Mouse (Mus musculus) gastrocnemius, postnatal 14 days (tissue): ENCODE measurements around the gene Rdh9. TPM values are rescaled to one million over a fixed set of nuclear protein-coding genes. Genes with fewer than 3 reads are reported as not detected.
A peak's percentile ranks its signal among the peaks of the same experiment; 100 is the strongest.

Experiments used
- DNase-seq: peaks from one replicate; pipeline ENCODE4 v3.0.0; 2021; ENCODE audit warnings: mixed read lengths
- intact Hi-C: fragments of 180-260 bp; cut with DNase I; formaldehyde crosslinking; loops from one replicate; pipeline ENCODE4 v1.15.1; 2025; ENCODE audit warnings: low total_unique reads
- long read RNA-seq, 2 experiments: library from polyadenylated mRNA; stranded (forward); transcript quantifications; one replicate each; pipeline ENCODE4 v2.0.0; 2021
- total RNA-seq, 2 experiments: library from RNA; stranded (reverse); gene quantifications; 2 replicates each; pipeline ENCODE4 v1.2.3; 2021

The Rdh9 gene
- total RNA-seq: under 1 TPM in 1 of 2 experiments, not detected in 1; 0.24 TPM
- long read RNA-seq, experiment 1: 0 reads
- long read RNA-seq, experiment 2: 0 reads

DNA sequence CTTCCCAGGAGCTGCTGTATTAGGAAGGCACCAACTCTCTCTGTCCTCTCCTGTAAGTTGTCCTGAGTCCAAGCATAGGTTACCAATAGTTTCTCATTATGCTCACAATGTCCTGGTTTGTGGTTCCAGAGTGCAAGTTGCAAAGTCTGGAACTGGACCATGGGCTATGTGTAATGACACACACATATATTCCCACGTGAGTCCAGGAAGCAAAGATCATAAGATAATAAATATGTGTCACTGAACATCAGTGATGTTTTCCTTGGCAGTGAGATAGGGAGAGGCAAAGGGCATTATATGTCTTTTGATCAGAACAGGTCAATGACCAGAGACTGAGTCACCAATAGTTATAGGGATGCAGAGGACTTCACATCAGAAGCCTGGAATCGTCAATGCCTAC lies at the start of gene Rdh9:
Gene Rdh9 (plus strand): TSS at position 376 of the 400 bp plus-strand sequence.
- intact Hi-C loops: no loop called here

DNA sequence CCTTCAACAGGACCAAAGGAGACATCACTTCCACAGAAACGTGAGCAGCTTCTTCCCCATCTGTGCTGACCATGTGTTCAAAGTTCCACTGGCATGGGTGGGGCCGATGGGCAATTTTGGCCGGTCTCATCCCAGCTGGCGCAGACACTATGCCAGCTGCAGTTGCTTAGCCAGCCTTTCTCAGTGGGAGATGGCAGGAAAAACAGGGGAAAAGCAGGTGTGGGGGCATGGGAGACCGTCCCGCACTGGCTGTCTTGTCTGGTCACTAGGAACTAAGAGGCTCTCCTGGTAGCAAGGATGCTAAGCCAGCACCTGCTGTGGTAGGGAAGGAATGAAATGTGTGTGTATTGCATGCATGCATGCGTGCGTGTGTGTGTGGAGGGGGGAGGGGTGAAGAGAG lies 47.7 kb upstream of the Rdh9 start:
- intact Hi-C loops: no loop called here
- no peak for DNase-seq

More for the DNA sequence above, at the start of gene Rdh9:
- no peak for DNase-seq

DNA sequence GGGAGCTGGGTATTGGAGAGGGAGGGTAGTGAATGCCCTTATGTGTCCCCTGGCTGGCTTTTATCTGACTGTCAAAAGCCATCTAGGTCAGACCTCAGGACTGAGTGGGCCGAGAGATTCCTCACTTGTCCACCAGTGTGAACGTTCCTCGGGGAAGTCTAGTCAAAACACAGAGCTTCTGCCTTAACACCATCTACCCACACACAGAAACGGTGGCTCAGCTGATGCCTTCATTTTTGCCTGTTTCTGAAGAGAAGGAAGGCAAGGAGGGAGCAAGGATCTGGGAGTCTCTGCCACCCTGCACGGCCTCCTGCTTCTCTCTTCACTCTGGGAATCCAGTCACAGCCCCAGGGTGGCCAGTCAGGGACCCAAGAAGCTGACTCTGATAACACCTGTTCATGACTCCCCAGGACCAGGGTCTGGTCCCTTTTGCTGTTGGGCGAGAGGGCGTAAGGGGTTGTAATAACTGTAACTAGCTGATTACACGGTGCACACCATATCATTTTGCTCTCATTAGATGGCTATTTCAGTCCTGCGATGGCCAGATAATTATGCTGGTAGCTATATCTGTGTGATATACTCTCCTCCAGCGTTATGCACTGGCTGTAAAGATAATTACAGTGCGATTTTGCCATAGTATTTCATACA lies 45.8 kb upstream of the Rdh9 start:
- intact Hi-C loops: loop anchor here (5.0 to 10.0 kb wide), 2 partner anchors 33 to 86 kb away; partner anchors contain the start of gene Stat6
- DNase-seq: no peak

DNA sequence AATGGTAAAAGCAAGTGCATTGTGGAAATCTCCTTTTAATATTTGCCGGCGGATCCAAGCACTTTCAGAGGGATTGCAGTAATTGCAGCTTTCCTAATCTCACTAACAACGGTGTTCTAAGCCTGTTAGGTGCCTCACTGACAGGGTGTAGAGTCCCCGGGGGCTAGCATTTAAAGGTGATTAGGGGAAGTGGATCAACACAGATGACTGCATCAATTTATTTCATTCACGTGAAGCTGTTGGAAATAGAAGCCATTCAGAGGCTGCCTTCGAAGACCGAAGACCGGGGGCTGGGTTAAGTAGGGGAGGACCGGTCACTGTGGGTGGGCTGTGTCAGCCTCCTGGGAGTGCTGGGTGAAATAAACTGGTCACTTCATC lies 45.3 kb upstream of the Rdh9 start:
- DNase-seq: no peak
- intact Hi-C loops: loop anchor here (5.0 to 10.0 kb wide), 2 partner anchors 34 to 86 kb away; partner anchors contain the start of gene Stat6

DNA sequence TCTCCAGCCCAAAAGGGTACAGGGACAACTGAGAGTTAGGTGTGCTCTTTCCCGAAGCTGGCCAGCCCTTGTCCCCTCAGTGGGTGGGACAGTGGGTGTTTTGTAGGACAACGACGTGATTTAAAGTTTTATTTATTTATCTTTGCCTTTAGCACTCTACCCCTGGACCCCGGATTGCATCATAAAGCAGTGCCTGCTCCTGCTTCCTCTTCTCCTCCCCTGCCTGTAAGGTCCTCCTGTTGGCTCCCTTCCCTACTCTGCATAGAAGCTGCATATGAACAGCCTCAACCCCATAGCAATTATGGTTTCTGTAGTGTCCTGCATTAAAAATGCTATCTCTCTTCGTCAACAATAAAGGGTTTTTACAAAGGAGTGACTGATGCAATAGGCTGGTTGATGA lies 44.8 kb upstream of the Rdh9 start:
- intact Hi-C loops: loop anchor here (5.0 to 10.0 kb wide), 2 partner anchors 34 to 87 kb away; partner anchors contain the start of gene Stat6

DNA sequence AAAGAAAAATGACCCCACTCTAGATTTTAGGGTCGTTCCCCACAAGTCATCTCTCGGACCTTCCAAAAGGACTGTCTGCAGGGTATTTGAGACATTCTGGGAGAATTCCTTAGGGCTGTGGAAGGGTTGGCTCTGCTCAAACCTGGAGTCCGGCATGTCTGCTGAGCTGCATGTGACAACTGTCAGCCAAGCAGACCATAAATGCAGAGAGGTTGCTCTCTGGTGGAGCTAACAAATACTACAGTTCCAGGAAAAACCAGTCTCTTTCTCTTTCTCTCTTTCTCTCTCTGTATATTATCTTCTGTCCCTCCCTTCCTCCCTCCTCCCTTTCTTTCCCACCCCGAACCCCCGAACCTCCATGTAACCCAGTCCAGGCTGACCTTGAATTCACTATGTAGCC lies 41.8 kb upstream of the Rdh9 start:
- DNase-seq: no peak
- intact Hi-C loops: loop anchor here (5.0 to 10.0 kb wide), 2 partner anchors 37 to 90 kb away; partner anchors contain the start of gene Stat6

More for the DNA sequence above, 44.8 kb upstream of the Rdh9 start:
- no peak for DNase-seq

DNA sequence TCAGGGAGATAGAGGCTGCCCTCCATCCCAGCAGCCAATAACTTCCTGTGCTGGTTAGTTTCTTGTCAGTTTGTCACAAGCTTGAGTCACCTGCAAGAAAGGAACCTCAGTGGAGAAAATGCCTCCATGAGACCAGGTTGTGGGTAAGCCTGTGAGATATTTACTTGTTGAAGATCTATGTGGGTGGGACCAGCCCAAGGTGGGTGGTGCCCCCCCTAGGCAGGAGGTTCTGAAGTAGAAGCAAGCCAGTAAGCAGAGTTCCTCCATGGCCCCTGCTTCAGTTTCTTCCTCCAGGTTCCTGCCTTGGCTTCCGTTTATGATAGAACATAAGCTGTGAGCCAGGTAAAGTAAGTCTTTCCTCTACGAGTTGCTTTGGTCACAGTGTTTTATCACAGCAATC lies 39.9 kb upstream of the Rdh9 start:
- DNase-seq: no peak
- intact Hi-C loops: loop anchor here (5.0 to 10.0 kb wide), 2 partner anchors 91 to 201 kb away; partner anchors contain the start of gene Stat6

DNA sequence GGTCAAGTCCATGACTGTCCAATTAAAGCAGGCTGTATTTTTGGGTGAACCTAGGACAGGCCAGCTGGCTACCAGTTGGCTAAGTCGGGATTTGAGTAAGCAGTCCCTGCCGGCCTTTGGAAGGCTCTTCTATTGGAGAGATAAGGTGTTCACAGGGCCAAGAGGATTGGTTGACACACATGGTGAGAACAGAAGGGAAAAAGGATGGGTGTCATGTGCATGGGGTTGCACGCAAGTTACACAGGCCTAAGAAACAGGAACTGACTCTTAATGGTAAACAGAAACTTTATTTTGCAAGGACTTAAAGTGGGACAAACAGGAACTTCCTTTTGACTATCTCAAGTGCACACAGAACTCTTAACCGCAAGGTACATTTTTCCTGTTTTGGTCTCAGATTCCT lies 39.3 kb upstream of the Rdh9 start:
- DNase-seq: no peak
- intact Hi-C loops: loop anchor here (5.0 to 10.0 kb wide), 2 partner anchors 92 to 200 kb away; partner anchors contain the start of gene Stat6

DNA sequence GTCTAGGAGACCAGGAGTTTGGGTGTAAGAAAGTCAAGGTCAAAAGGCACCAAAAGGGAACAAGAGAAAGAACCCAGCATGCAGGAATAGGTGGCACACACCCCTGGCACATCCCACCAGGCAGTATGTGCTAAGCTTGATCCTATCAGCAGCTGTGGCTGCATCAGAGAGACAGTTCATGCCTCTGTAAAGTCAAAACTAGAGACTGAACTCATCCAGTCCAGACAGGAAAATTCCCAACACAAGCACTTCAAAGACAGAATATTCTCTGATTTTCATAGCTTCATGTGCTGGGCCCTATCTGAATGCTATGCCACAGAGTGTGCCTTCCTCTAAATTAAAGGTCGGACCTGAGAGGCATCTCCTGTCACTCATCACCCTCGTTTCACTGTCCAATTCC lies 38.6 kb upstream of the Rdh9 start:
- intact Hi-C loops: loop anchor here (5.0 to 10.0 kb wide), 2 partner anchors 93 to 200 kb away; partner anchors contain the start of gene Stat6
- no peak for DNase-seq

DNA sequence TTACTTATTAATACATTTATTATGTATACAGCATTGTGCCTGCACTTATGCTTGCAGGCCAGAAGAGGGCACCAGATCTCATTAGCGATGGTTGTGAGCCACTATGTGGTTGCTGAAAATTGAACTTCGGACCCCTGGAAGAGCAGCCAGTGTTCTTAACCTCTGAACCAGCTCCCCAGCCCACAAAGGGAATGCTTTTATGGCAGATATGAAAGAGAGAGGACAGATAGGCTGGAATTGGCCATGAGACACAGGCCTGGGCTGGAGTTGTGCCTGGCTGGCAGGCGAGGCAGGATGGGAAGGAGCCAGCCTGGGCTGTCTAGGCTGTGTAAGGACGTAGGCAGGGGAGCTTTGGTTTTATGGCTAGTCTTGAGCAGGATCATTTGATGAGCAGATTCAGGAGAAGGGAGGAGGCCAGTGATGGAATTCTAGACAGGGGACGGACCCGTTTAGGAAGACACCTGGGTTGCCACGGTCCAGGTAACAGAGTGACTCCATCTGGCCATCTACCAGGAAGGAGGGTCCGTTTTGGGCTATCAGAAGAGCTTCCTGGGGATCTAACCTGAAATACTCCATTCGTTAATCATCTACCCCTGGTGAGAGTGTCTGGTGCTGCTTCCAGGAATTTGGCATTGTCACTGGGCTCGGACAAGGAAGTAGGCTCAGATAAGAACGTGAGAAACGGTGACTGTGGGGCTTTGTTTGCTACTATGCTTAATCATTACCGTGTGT lies 37.9 kb upstream of the Rdh9 start:
- intact Hi-C loops: loop anchor here (5.0 to 10.0 kb wide), 2 partner anchors 94 to 199 kb away; partner anchors contain the start of gene Stat6
- no peak for DNase-seq

DNA sequence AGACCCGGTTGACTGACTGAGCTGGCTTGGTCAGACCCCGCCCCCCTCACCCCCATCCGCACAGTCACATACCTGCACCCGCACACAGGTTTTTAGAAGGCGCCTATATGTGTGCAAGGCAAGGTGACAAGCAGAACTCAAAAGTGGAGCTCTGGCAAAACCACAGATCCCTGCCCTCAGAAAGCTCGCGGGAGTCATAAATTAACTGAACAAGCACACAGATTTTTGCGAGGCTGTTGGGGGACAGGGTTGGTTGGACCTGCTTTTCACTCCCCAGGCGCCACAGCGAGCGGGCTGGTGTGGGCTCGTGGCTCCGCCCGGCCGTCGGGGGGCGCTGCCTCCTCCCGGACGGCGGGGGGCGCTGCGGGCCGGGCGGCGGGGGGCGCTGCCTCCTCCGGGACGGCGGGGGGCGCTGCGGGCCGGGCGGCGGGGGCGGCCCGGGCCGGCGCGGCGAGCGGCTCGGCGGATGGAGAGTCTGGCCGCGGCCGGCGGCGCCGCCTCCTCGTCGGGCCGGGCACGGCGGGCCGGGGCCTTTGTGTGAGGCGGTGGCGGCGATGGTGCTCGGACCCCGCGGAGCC lies 37.0 kb upstream of the Rdh9 start, which contains the start of gene Zbtb39:
Gene Zbtb39 (plus strand): TSS at position 456 of the 578 bp plus-strand sequence.
- peak; percentile 86 for DNase-seq
- intact Hi-C loops: loop anchor here (5.0 to 10.0 kb wide), 2 partner anchors 94 to 198 kb away; partner anchors contain the start of gene Stat6

DNA sequence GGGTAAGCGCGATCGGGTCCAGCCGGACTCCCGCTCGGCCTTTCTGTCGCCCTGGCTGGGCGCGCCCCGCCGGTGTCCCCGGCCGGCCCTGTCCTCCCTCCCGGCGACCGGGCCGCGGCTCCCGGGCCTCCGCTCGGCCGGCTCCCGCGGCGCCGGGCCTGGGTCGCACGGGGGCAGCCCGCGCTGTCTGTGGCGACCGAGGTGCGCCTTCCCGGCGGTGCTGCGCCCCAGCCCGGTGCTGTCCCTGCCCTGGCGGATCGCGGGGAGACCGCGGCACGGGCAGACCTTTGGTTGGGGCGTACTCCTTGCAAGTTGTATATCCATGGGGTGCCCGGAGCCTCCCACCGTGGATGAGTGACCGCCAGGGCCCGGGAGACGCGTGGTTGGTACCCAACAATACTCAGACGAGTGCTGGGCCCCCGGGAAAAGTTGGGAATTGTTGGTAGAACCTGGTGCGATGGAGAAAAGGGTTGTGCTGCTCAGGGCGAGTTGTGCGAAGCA lies 36.5 kb upstream of the Rdh9 start:
- DNase-seq: no peak
- intact Hi-C loops: loop anchor here (5.0 to 10.0 kb wide), 2 partner anchors 95 to 198 kb away; partner anchors contain the start of gene Stat6

DNA sequence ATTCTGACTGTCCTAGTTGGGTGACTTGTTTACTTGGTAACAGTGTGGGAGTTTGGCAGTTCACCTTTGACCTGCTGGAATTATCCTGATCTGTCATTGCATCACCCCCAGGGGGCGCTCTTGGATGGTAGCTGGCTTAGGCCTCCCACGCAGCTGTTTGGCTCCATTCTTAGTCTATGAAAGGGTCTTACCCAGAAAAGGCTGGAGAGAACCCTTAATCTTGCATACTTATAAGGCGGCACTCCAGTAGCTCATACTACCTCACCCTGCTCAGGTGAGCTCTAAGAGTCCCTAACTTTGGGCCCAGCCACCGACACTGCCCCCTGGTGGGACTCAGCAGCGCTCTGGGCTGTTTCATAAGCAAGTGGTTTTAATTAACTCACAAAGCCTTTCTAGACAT lies 31.5 kb upstream of the Rdh9 start:
- intact Hi-C loops: loop anchor here (5.0 kb wide), 1 partner anchor 188 kb away; no protein-coding TSS in a partner anchor

DNA sequence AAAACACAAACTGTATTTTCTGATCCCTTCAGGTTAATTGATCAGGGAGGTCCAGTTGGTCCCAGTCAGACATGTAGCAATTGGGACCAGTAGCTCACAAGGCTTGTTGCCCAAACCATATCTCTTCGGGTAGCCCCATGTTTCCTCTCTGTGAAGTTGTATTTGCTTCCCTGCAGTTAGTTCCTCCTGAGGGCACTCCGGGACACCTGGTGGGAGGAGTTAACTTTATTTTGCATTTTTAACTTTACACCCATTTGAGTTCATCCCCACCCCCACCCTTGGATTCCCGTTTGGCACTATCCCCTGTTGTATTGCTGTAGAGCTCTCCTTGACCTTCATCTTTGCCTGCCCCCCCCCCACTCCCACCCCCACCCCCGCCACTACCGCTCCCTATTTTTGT lies 30.3 kb upstream of the Rdh9 start:
- intact Hi-C loops: loop anchor here (5.0 kb wide), 1 partner anchor 186 kb away; no protein-coding TSS in a partner anchor

More for the DNA sequence above, 31.5 kb upstream of the Rdh9 start:
- peak; percentile 42 for DNase-seq

DNA sequence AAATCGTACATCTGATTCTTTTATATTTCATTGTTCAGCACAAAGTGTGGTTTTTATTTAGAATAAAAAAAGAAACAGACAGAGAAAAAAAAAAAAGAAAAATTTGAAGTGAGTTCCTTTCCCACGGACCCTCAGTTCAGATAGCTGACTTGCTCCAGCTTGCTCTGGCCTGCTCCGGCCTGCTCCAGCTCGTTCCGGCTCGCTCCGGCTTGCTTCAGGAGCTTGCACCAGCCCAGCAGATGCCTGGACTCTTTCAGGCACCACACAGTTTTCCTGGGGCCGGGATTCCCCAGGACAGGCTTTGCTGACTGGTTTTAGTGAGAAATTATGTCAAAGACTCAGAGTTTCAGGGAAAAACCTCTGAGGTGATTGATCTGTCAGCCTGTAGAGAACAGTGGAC lies 28.9 kb upstream of the Rdh9 start:
- intact Hi-C loops: loop anchor here (5.0 kb wide), 1 partner anchor 185 kb away; no protein-coding TSS in a partner anchor

More for the DNA sequence above, 30.3 kb upstream of the Rdh9 start:
- DNase-seq: no peak

DNA sequence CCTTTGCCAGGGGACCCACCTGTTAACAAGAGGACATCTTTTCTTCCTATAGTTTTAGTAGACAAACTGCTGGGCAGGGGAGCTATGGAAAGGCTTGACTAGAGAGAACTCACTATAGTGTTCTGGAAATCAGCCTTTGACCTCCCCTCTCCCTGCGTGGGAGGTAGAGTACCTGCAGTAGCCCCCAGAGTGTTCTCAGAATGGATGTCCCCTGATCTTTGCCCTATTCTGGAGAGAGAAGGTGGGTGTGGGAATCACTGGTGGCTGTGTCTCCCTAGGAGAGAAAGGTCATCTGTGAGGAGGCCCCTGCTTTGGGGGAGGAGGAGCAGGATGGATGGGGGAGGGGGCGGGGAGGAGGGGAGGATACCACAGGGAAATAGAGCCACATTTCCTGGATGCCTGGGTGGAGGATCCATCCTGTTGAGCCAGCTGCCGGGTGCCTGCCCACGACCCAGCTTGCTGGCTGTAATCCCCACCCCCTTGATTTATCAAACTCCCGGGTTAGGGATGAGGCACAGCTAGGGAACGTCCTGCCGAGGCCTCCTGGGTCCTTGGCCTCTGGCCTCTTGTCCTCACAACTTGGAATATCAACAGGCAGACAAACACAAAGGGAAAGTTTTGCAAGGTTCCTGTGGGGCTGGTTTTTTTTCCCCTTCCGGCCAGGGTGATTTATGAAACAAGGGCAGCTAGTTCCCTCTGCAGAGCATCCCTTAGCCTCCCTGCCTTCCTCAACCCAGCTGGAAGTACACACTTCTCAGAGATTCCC lies 27.2 kb upstream of the Rdh9 start:
- intact Hi-C loops: loop anchor here (5.0 kb wide), 1 partner anchor 183 kb away; no protein-coding TSS in a partner anchor
- no peak for DNase-seq

More for the DNA sequence above, 28.9 kb upstream of the Rdh9 start:
- no peak for DNase-seq

DNA sequence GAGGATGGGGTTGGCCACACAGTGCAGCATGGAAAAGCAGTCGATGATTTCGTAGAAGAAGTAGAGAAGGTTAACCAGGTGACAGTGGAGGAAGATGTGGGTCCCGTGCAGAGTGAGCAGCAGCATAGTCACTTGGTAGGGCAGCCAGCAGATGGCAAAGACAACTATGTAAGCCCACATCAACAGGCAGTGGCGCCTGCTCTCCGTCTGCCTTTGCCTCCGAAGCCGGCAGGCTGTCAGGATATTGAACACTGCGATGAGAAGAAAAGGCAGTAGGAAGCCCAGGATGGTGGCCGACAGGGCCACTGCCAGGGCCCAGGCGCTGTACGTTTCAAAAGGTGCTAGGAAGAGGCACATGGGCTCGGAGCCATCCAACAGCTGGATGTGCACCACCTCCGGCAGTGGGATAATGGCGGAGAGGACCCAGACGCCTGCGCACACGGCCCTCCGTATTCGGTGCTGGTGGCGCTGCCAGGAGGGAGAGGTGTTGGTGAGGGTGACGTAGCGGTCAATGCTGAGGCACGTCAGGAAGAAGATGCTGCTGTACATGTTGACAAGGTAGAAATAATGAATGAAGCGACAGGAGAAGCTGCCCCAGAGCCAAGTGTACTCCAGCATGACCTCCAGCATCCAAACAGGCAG lies 25.9 kb upstream of the Rdh9 start:
- intact Hi-C loops: no loop called here
- DNase-seq: no peak

DNA sequence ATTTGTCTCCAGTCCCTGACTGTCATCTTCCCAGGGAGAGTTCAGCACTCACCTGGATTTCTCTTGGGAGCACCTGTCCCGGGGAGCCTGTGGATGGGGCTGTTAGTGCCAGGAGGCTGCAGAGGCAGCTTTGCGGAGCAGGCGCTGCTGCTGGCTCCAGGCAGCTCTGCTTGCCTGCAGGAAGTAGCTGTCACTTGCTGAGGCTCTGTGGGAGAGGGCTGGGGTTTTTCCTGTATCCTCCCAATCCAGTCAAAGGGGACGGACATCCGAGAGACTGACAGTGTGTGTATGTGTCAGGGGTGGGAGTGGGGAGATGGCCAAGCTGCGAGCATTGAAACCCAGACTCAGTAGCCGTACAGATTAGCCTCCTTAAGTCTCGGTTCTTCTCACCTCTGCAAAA lies 24.6 kb upstream of the Rdh9 start, which contains the start of gene Gpr182:
Gene Gpr182 (minus strand): TSS at position 185 of the 400 bp plus-strand sequence.
- no peak for DNase-seq
- intact Hi-C loops: no loop called here
